ENCODE assay signal across 27 mouse cellular contexts in the genomic region with DNA sequence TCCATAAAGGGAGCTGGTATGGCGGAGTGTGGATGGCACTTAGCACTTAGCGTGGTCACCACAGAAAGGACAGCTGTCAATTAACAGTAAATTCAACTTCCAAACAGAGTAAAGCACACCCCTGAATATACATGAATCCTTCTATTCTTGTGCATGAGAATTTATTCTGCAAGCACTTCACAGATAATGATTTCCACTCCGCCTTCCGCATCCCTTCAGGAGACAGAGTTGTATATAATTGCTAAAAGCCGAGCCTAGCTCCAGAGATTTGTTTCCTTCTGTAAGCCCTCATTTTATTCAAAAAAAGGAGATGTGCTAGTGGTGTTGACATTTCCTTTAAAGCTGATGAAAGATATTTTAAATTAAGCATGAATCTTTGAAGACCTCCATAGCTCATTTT.
DNase-seq lines count a peak whose midpoint lies in the region; ATAC-seq and TF ChIP-seq lines count a peak whose summit lies in the region.
"Had no signal": no experiment of that assay in that cellular context is flagged by ENCODE, and none has a peak within 500 bp of the region (broad histone marks: within the 10 kb centered on the region; RNA-seq: fewer than 3 reads in every experiment).

No protein-coding gene starts in this region.

- H3K4me2 ChIP-seq in hindbrain, embryonic 14.5 days (replicated peaks): no peak overlapping the region
- no peak overlapping the region for H3K4me2 ChIP-seq in forebrain, embryonic 14.5 days (ENCODE audit: low read length)
- no peak overlapping the region for H3K4me2 ChIP-seq in forebrain, postnatal 0 days (ENCODE audit: low read depth)
- no peak overlapping the region for H3K4me2 ChIP-seq in neural tube, embryonic 15.5 days
- H3K4me2 ChIP-seq: embryonic facial prominence, embryonic 15.5 days; heart, embryonic 12.5 days; intestine, embryonic 15.5 days; liver, embryonic 12.5 days had no signal

- intact Hi-C loops in left cerebral cortex, postnatal 25 days (cut with DNase I): no loop called here

- H3K27ac ChIP-seq in hindbrain, embryonic 14.5 days: peak overlapping the region; percentile 49; the same call in 1 of the 2 replicates
- no peak overlapping the region; the same call in 1 of the 2 replicates for H3K27ac ChIP-seq in hindbrain, embryonic 10.5 days
- H3K27ac ChIP-seq in forebrain, embryonic 14.5 days (ENCODE audit: low read depth, low read length): peak overlapping the region; percentile 62
- peak overlapping the region; percentile 54; the same call in 1 of the 2 replicates for H3K27ac ChIP-seq in forebrain, postnatal 0 days (ENCODE audit: low read depth, low read length)
- 0 out of 2 replicates have a peak overlapping the region, but pooled peaks have one; percentile 37 for H3K27ac ChIP-seq in neural tube, embryonic 15.5 days (replicated peaks)
- H3K27ac ChIP-seq: embryonic facial prominence, embryonic 10.5 days; embryonic facial prominence, embryonic 15.5 days; heart, adult 2 months; intestine, embryonic 15.5 days; kidney, postnatal 0 days; liver, embryonic 12.5 days had no signal

- peaks cover 72% of the 10 kb centered on the region for H3K4me1 ChIP-seq in hindbrain, embryonic 14.5 days (replicated peaks; ENCODE audit: control insufficient read depth, insufficient read depth, low read length)
- peaks cover 63% of the 10 kb centered on the region for H3K4me1 ChIP-seq in hindbrain, embryonic 10.5 days (replicated peaks)
- peaks cover 66% of the 10 kb centered on the region for H3K4me1 ChIP-seq in forebrain, embryonic 14.5 days (ENCODE audit: control insufficient read depth, insufficient read depth, low read length)
- peaks cover 52% of the 10 kb centered on the region for H3K4me1 ChIP-seq in forebrain, postnatal 0 days (ENCODE audit: insufficient read depth)
- H3K4me1 ChIP-seq in neural tube, embryonic 15.5 days: peaks cover 82% of the 10 kb centered on the region

- no peak for DNase-seq in hindbrain, embryonic 14.5 days (ENCODE audit: low spot score)
- DNase-seq in hindbrain, embryonic 10.5 days (ENCODE audit: low spot score): no peak
- DNase-seq in forebrain, embryonic 14.5 days (ENCODE audit: low spot score): peak; percentile 54
- DNase-seq in forebrain, postnatal 0 days: no peak
- DNase-seq in frontal cortex, postnatal 10 days (ENCODE audit: low spot score in 2 of 2): no peak
- no peak for DNase-seq in left cerebral cortex, postnatal 25 days (ENCODE audit: low spot score in 2 of 2)
- DNase-seq: adrenal gland, adult 2 months; adrenal gland, postnatal 36 days; cerebellum, adult 8-10 months; cerebellum, postnatal 25 days; heart, adult 2 months; heart, postnatal 4 days; kidney, adult 2 months; kidney, postnatal 4 days; left cerebral cortex, postnatal 4 days; liver, postnatal 0 days; lung, postnatal 36 days; thymus, adult 2 months; thymus, postnatal 4 days had no signal

- no peak overlapping the region for H3K4me3 ChIP-seq in hindbrain, embryonic 14.5 days (replicated peaks; ENCODE audit: low read length)
- no peak overlapping the region for H3K4me3 ChIP-seq in hindbrain, embryonic 10.5 days
- H3K4me3 ChIP-seq in forebrain, embryonic 14.5 days (ENCODE audit: low read depth, low read length): no peak overlapping the region
- H3K4me3 ChIP-seq in forebrain, postnatal 0 days (ENCODE audit: low read depth, low read length): no peak overlapping the region
- no peak overlapping the region for H3K4me3 ChIP-seq in neural tube, embryonic 15.5 days (replicated peaks)
- H3K4me3 ChIP-seq: embryonic facial prominence, embryonic 10.5 days; embryonic facial prominence, embryonic 15.5 days; heart, adult 2 months; heart, embryonic 12.5 days; intestine, embryonic 15.5 days; liver, embryonic 12.5 days had no signal

- WGBS in hindbrain, embryonic 14.5 days: 59% methylated on average over 5 of the region's 5 CpGs
- 85% methylated on average over 5 of the region's 5 CpGs for WGBS in hindbrain, embryonic 10.5 days
- WGBS in forebrain, embryonic 14.5 days: 61% methylated on average over 5 of the region's 5 CpGs
- WGBS in forebrain, postnatal 0 days: 43% methylated on average over 5 of the region's 5 CpGs
- WGBS in neural tube, embryonic 15.5 days: 51% methylated on average over 5 of the region's 5 CpGs

- H3K36me3 ChIP-seq in hindbrain, embryonic 14.5 days (replicated peaks; ENCODE audit: control insufficient read depth, insufficient read depth): no peaks in the 10 kb centered on the region
- no peaks in the 10 kb centered on the region for H3K36me3 ChIP-seq in hindbrain, embryonic 10.5 days
- no peaks in the 10 kb centered on the region for H3K36me3 ChIP-seq in forebrain, embryonic 14.5 days (ENCODE audit: control insufficient read depth, insufficient read depth, low read length)
- H3K36me3 ChIP-seq in forebrain, postnatal 0 days (ENCODE audit: insufficient read depth): no peaks in the 10 kb centered on the region
- H3K36me3 ChIP-seq in neural tube, embryonic 15.5 days: no peaks in the 10 kb centered on the region
- H3K36me3 ChIP-seq: embryonic facial prominence, embryonic 10.5 days; embryonic facial prominence, embryonic 15.5 days; heart, embryonic 12.5 days; intestine, embryonic 15.5 days; liver, embryonic 12.5 days had no signal

- no peak overlapping the region for H3K9ac ChIP-seq in hindbrain, embryonic 14.5 days
- no peak overlapping the region for H3K9ac ChIP-seq in forebrain, embryonic 14.5 days (ENCODE audit: low read length)
- no peak overlapping the region for H3K9ac ChIP-seq in forebrain, postnatal 0 days
- H3K9ac ChIP-seq in neural tube, embryonic 15.5 days (replicated peaks): no peak overlapping the region
- H3K9ac ChIP-seq: embryonic facial prominence, embryonic 15.5 days; heart, embryonic 12.5 days; intestine, embryonic 15.5 days; liver, embryonic 12.5 days; liver, postnatal 0 days had no signal

- H3K27me3 ChIP-seq in hindbrain, embryonic 14.5 days (ENCODE audit: control insufficient read depth, insufficient read depth, low read length): no peaks in the 10 kb centered on the region
- 0 out of 2 replicates have a peak, but pooled peaks cover 4% of the 10 kb centered on the region for H3K27me3 ChIP-seq in hindbrain, embryonic 10.5 days (ENCODE audit: insufficient read depth, poor library complexity, severe bottlenecking)
- no peaks in the 10 kb centered on the region for H3K27me3 ChIP-seq in forebrain, embryonic 14.5 days (replicated peaks; ENCODE audit: control insufficient read depth, insufficient read depth, low read length)
- no peaks in the 10 kb centered on the region for H3K27me3 ChIP-seq in forebrain, postnatal 0 days (ENCODE audit: insufficient read depth, low read length)
- no peaks in the 10 kb centered on the region for H3K27me3 ChIP-seq in neural tube, embryonic 15.5 days (replicated peaks)
- H3K27me3 ChIP-seq: embryonic facial prominence, embryonic 15.5 days; intestine, embryonic 15.5 days; liver, embryonic 12.5 days had no signal

- ATAC-seq in hindbrain, embryonic 14.5 days (ENCODE audit: low FRiP score): no peak
- no peak for ATAC-seq in forebrain, embryonic 14.5 days
- peak; percentile 44 for ATAC-seq in forebrain, postnatal 0 days
- no peak for ATAC-seq in neural tube, embryonic 15.5 days (ENCODE audit: low FRiP score)
- ATAC-seq: hindbrain, embryonic 16.5 days; intestine, embryonic 15.5 days; liver, embryonic 12.5 days; liver, postnatal 0 days had no signal

- TF ChIP-seq CTCF in forebrain, postnatal 0 days (IDR thresholded peaks at IDR 0.05; ENCODE audit: low read depth): no peak

- H3K9me3 ChIP-seq in hindbrain, embryonic 14.5 days (ENCODE audit: control insufficient read depth, low read length): no peaks in the 10 kb centered on the region
- no peaks in the 10 kb centered on the region for H3K9me3 ChIP-seq in hindbrain, embryonic 10.5 days
- no peaks in the 10 kb centered on the region for H3K9me3 ChIP-seq in forebrain, embryonic 14.5 days (replicated peaks; ENCODE audit: control insufficient read depth, low read length)
- H3K9me3 ChIP-seq in forebrain, postnatal 0 days (ENCODE audit: low read length): no peaks in the 10 kb centered on the region
- H3K9me3 ChIP-seq in neural tube, embryonic 15.5 days (replicated peaks): no peaks in the 10 kb centered on the region
- H3K9me3 ChIP-seq: embryonic facial prominence, embryonic 10.5 days; embryonic facial prominence, embryonic 15.5 days; heart, embryonic 12.5 days; intestine, embryonic 15.5 days; liver, embryonic 12.5 days had no signal
